Mouse (Mus musculus): ENCODE measurements at regions not wholly inside any gene's neighbourhood (a gene's known extent, or its start where the extent isn't known, plus 50 kb on each side); places are given as distances from the start of the nearest gene placed in this dataset.

DNA sequence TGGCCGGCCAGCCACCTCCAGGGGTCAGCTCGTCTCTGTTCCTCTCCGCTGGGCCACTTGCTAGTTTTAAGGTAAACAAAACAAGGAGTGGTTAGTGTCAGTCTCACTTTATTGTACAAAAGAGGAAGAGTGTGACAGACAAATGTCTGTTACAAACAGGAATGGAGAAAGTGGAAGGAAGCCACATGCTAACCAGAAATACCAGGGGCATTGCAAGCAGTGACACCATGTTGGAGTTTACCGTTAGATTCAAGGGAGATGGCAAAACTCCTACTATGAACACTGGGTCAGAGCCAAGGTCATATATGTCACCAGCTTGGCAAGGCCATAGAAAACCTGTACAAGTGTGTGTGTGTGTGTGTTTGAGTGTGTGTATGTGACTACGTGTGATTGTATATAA is 131.5 kb downstream of the 2410131K14Rik start:
- Histone ChIP-seq H3K4me3 (replicated peaks; ENCODE audit: low read length) (no peak overlapping the region), H3K9me3 (ENCODE audit: control insufficient read depth, low read length) (no peaks in the 10 kb centered on the region), H3K36me3 (ENCODE audit: control insufficient read depth, insufficient read depth, low read length) (no peaks in the 10 kb centered on the region), H3K4me1 (ENCODE audit: control insufficient read depth, insufficient read depth, low read length) (peaks cover 24% of the 10 kb centered on the region), H3K9ac (ENCODE audit: low read depth, low read length, severe bottlenecking) (no peak overlapping the region), H3K4me2 (replicated peaks; ENCODE audit: low read depth, low read length, severe bottlenecking) (no peak overlapping the region), H3K27ac (replicated peaks; ENCODE audit: low read depth, low read length) (no peak overlapping the region), H3K27me3 (ENCODE audit: control insufficient read depth, insufficient read depth, low read length) (no peaks in the 10 kb centered on the region; the same call in 1 of the 2 replicates)
- ATAC-seq (ENCODE audit: low FRiP score, low read depth) (no peak), DNase-seq (ENCODE audit: low spot score) (no peak)
- 74% methylated on average over 5 of the region's 5 CpGs for WGBS
- no peak for TF ChIP-seq POLR2A (IDR thresholded peaks at IDR 0.05; ENCODE audit: borderline replicate concordance, extremely low read depth, insufficient read depth, insufficient read length)

- H3K9me3 ChIP-seq (ENCODE audit: control insufficient read depth, low read length): no peaks in the 10 kb centered on the region
- ATAC-seq (ENCODE audit: low FRiP score, low read depth): no peak
- H3K4me2 ChIP-seq (replicated peaks; ENCODE audit: low read depth, low read length, severe bottlenecking): no peak overlapping the region
- no peaks in the 10 kb centered on the region for H3K36me3 ChIP-seq (ENCODE audit: control insufficient read depth, insufficient read depth, low read length)
- no peak overlapping the region for H3K4me3 ChIP-seq (replicated peaks; ENCODE audit: low read length)
- H3K4me1 ChIP-seq (ENCODE audit: control insufficient read depth, insufficient read depth, low read length): peaks cover 28% of the 10 kb centered on the region
- H3K9ac ChIP-seq (ENCODE audit: low read depth, low read length, severe bottlenecking): no peak overlapping the region
- no peak for DNase-seq (ENCODE audit: low spot score)
- H3K27me3 ChIP-seq (ENCODE audit: control insufficient read depth, insufficient read depth, low read length): no peaks in the 10 kb centered on the region; the same call in 1 of the 2 replicates
- no peak for TF ChIP-seq POLR2A (IDR thresholded peaks at IDR 0.05; ENCODE audit: borderline replicate concordance, extremely low read depth, insufficient read depth, insufficient read length)
- WGBS: 50% methylated on average over 8 of the region's 8 CpGs
- no peak overlapping the region for H3K27ac ChIP-seq (replicated peaks; ENCODE audit: low read depth, low read length)
These were observed 132.4 kb downstream of the 2410131K14Rik start for GRCm38 (mm10) chr5:118377402-118377848.

- DNase-seq (ENCODE audit: low spot score): no peak
- 50% methylated on average over 24 of the region's 24 CpGs for WGBS
- Histone ChIP-seq H3K27me3 (ENCODE audit: control insufficient read depth, insufficient read depth, low read length) (no peaks in the 10 kb centered on the region; the same call in 1 of the 2 replicates), H3K4me2 (replicated peaks; ENCODE audit: low read depth, low read length, severe bottlenecking) (no peak overlapping the region), H3K9ac (ENCODE audit: low read depth, low read length, severe bottlenecking) (no peak overlapping the region), H3K4me1 (ENCODE audit: control insufficient read depth, insufficient read depth, low read length) (peaks cover 16% of the 10 kb centered on the region; the same call in 1 of the 2 replicates), H3K27ac (replicated peaks; ENCODE audit: low read depth, low read length) (peak overlapping the region; percentile 55; the same call in 1 of the 2 replicates), H3K36me3 (ENCODE audit: control insufficient read depth, insufficient read depth, low read length) (no peaks in the 10 kb centered on the region), H3K4me3 (replicated peaks; ENCODE audit: low read length) (no peak overlapping the region), H3K9me3 (ENCODE audit: control insufficient read depth, low read length) (no peaks in the 10 kb centered on the region)
- TF ChIP-seq POLR2A (IDR thresholded peaks at IDR 0.05; ENCODE audit: borderline replicate concordance, extremely low read depth, insufficient read depth, insufficient read length): no peak
- ATAC-seq (ENCODE audit: low FRiP score, low read depth): no peak
These were observed 134.4 kb downstream of the 2410131K14Rik start for GRCm38 (mm10) chr5:118379245-118380051.

- peak overlapping the region; percentile 55; the same call in 1 of the 2 replicates for H3K27ac ChIP-seq (replicated peaks; ENCODE audit: low read depth, low read length)
- H3K36me3 ChIP-seq (ENCODE audit: control insufficient read depth, insufficient read depth, low read length): no peaks in the 10 kb centered on the region
- H3K4me3 ChIP-seq (replicated peaks; ENCODE audit: low read length): peak overlapping the region; percentile 47
- ATAC-seq (ENCODE audit: low FRiP score, low read depth) (no peak), DNase-seq (ENCODE audit: low spot score) (no peak)
- H3K9ac ChIP-seq (ENCODE audit: low read depth, low read length, severe bottlenecking): peak overlapping the region; percentile 60; the same call in 1 of the 2 replicates
- WGBS: 29% methylated on average over 5 of the region's 5 CpGs
- H3K9me3 ChIP-seq (ENCODE audit: control insufficient read depth, low read length): no peaks in the 10 kb centered on the region
- no peak for TF ChIP-seq POLR2A (IDR thresholded peaks at IDR 0.05; ENCODE audit: borderline replicate concordance, extremely low read depth, insufficient read depth, insufficient read length)
- H3K4me1 ChIP-seq (ENCODE audit: control insufficient read depth, insufficient read depth, low read length): peaks cover 16% of the 10 kb centered on the region; the same call in 1 of the 2 replicates
- H3K27me3 ChIP-seq (ENCODE audit: control insufficient read depth, insufficient read depth, low read length): no peaks in the 10 kb centered on the region; the same call in 1 of the 2 replicates
- peak overlapping the region; percentile 88 for H3K4me2 ChIP-seq (replicated peaks; ENCODE audit: low read depth, low read length, severe bottlenecking)
These were observed 135.0 kb downstream of the 2410131K14Rik start for GRCm38 (mm10) chr5:118380052-118380421.

GRCm38 (mm10) chr5:118380422-118381293 is 135.6 kb downstream of the 2410131K14Rik start:
- TF ChIP-seq POLR2A (IDR thresholded peaks at IDR 0.05; ENCODE audit: borderline replicate concordance, extremely low read depth, insufficient read depth, insufficient read length): no peak
- H3K4me2 ChIP-seq (replicated peaks; ENCODE audit: low read depth, low read length, severe bottlenecking): peak overlapping the region; percentile 88
- H3K4me3 ChIP-seq (replicated peaks; ENCODE audit: low read length): peak overlapping the region; percentile 47
- DNase-seq (ENCODE audit: low spot score) (peak; percentile 76), ATAC-seq (ENCODE audit: low FRiP score, low read depth) (peak; percentile 87)
- no peaks in the 10 kb centered on the region; the same call in 1 of the 2 replicates for H3K27me3 ChIP-seq (ENCODE audit: control insufficient read depth, insufficient read depth, low read length)
- H3K9ac ChIP-seq (ENCODE audit: low read depth, low read length, severe bottlenecking): peak overlapping the region; percentile 60
- no peaks in the 10 kb centered on the region for H3K36me3 ChIP-seq (ENCODE audit: control insufficient read depth, insufficient read depth, low read length)
- peak overlapping the region; percentile 55 for H3K27ac ChIP-seq (replicated peaks; ENCODE audit: low read depth, low read length)
- WGBS: 2% methylated on average over 41 of the region's 45 CpGs
- H3K4me1 ChIP-seq (ENCODE audit: control insufficient read depth, insufficient read depth, low read length): peaks cover 14% of the 10 kb centered on the region; the same call in 1 of the 2 replicates
- H3K9me3 ChIP-seq (ENCODE audit: control insufficient read depth, low read length): no peaks in the 10 kb centered on the region
